Mouse (Mus musculus) neural tube, embryonic 14.5 days (tissue): ENCODE measurements around the gene Eml2. TPM values are rescaled to one million over a fixed set of nuclear protein-coding genes. Genes with fewer than 3 reads are reported as not detected.

Source experiments
- ATAC-seq: fragments of 200-750 bp; cut with Nextera tagmentation; 2 replicates; pipeline ENCODE4 v1.8.0; 2017; ENCODE audit warnings: low read depth, mild to moderate bottlenecking, moderate TSS enrichment, moderate library complexity
- H3K27ac ChIP-seq: fragments of 300-500 bp; sonication (generic); 2 replicates; pipeline ENCODE4 v1.5.1; 2014; ENCODE audit warnings: low read depth, mild to moderate bottlenecking, control low read depth, low read length, moderate library complexity, mixed read lengths
- H3K27me3 ChIP-seq: fragments of 300-500 bp; sonication (generic); 2 replicates; pipeline ENCODE4 v1.6.1; 2014; ENCODE audit warnings: low read length; ENCODE audit not compliant: control insufficient read depth, insufficient read depth
- H3K36me3 ChIP-seq: fragments of 300-500 bp; sonication (generic); 2 replicates; pipeline ENCODE4 v1.6.1; 2014; ENCODE audit warnings: low read length, mixed read lengths; ENCODE audit not compliant: control insufficient read depth, insufficient read depth
- H3K4me1 ChIP-seq: fragments of 300-500 bp; sonication (generic); 2 replicates; pipeline ENCODE4 v1.6.1; 2014; ENCODE audit warnings: low read length; ENCODE audit not compliant: control insufficient read depth, insufficient read depth
- H3K4me2 ChIP-seq: fragments of 300-500 bp; sonication (generic); 2 replicates; pipeline ENCODE4 v1.6.1; 2014; ENCODE audit warnings: mild to moderate bottlenecking, low read depth, low read length, control low read depth
- H3K4me3 ChIP-seq: fragments of 300-500 bp; sonication (generic); 2 replicates; pipeline ENCODE4 v1.5.1; 2014; ENCODE audit warnings: low read depth, low read length, control low read depth, mixed read lengths
- H3K9ac ChIP-seq: fragments of 300-500 bp; sonication (generic); replicated peaks from 2 replicates; pipeline ENCODE4 v1.6.1; 2014; ENCODE audit warnings: low read depth, mild to moderate bottlenecking, control low read depth, low read length, mixed read lengths
- H3K9me3 ChIP-seq: fragments of 300-500 bp; sonication (generic); 2 replicates; pipeline ENCODE4 v1.6.1; 2016; ENCODE audit warnings: low read length; ENCODE audit not compliant: control insufficient read depth
- WGBS: fragments of 180-500 bp; shearing (Covaris S2); extraction: QIAGEN DNeasy Blood & Tissue Kit; methylation state at CpG from one replicate; pipeline ENCODE4 v1.1.7; 2014; 5-methylcytosine and 5-hydroxymethylcytosine counted together
- polyA plus RNA-seq: library from polyadenylated mRNA; unstranded; fragments of >200 nt; fragmentation: Nextera tagmentation; extraction: Ambion mirVana; gene quantifications from 2 replicates; pipeline ENCODE4 v1.2.1, GENCODE M21; 2014

Eml2 gene
- polyA plus RNA-seq, 1 experiment from 2014 or later, result 3.5 TPM

DNA sequence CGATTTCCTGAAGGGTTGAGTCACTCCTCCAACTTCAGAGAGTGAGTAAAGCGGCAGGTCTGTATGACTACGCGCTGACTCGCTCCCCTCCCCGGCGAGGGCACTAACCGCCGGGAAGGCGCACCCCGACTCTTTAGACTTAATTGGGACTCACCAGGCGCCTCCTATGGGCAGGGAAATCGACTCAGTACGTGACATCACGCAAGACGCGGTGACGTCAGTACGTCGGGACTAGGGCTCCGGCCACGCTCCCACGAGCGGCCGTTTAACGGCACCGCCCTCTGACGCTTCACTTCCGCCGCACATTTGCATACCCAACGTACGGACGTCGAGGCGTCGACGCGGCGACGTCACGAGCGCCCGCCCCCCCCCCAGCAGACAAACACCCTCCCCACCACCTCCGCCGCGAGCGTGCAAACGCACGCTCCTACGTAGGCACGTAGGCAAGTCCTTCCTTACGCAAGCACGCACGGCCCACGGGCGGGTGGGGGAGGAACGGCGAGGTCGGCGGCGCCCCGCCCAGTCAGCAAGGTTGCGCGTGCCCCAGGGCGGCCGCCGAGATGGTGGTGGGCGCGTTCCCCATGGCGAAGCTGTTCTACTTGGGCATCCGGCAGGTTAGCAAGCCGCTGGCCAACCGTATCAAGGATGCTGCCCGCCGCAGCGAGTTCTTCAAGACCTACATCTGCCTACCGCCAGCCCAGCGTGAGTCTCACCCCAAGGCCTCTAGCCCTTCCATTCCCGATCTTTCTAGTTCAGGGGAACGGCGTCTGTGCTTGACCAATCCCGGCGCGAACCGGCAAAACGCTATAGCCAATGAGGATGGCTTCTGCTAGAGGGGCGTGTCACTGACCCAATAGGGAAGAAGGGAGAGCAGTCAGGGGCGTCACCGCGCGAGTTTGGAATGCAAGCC lies 51.9 kb downstream of the Eml2 start, which contains the start of gene Opa3:
Opa3 (plus strand) TSS at position 452 of the 910 bp plus-strand sequence.
- H3K36me3 ChIP-seq, result no peaks in the 10 kb centered on the region

GRCm38 (mm10) chr7:19228793-19229148 lies 52.5 kb downstream of the Eml2 start:
- H3K27ac ChIP-seq, result peak overlapping the region; percentile 100
- peak overlapping the region; percentile 67 for H3K4me2 ChIP-seq
- WGBS, result 0% methylated on average over 14 of the region's 14 CpGs
- H3K9ac ChIP-seq, result peak overlapping the region; percentile 64
- ATAC-seq, result no peak
- no peaks in the 10 kb centered on the region for H3K27me3 ChIP-seq
- H3K9me3 ChIP-seq, result no peaks in the 10 kb centered on the region
- H3K4me1 ChIP-seq, result peaks cover 20% of the 10 kb centered on the region
- H3K4me3 ChIP-seq, result peak overlapping the region; percentile 60
- no peaks in the 10 kb centered on the region for H3K36me3 ChIP-seq

More for the DNA sequence above, 51.9 kb downstream of the Eml2 start, which contains the start of gene Opa3:
- Histone ChIP-seq H3K27me3 (no peaks in the 10 kb centered on the region), H3K4me3 (peak within 1 kb of the TSS; percentile 60), H3K27ac (peak within 1 kb of the TSS; percentile 100), H3K9me3 (no peaks in the 10 kb centered on the region), H3K4me1 (peaks cover 20% of the 10 kb centered on the region), H3K4me2 (peak within 1 kb of the TSS; percentile 87), H3K9ac (peak within 1 kb of the TSS; percentile 83)
- WGBS, result under 1% methylated on average over 81 of the region's 91 CpGs
- peak; percentile 96 for ATAC-seq

DNA sequence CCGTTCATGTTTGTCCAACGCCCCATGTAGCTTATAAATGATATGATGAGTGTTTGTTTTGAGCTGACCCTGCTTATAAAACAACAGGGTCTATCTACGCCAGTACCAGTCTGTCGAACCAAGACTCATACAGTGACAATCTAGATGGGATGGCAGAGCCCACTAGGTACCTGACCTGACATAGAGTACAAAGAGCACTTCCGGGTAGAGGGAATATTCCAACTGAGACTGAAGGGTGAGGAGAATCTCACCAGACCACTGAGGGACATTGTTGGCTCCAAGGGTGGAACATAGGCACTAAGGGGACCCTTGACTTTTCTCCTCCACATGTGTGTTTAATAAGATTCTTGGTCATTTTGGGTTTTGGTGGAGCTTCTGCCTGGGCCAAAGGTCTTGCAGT lies 53.2 kb downstream of the Eml2 start:
- H3K4me2 ChIP-seq, result peak overlapping the region; percentile 67
- peaks cover 20% of the 10 kb centered on the region for H3K4me1 ChIP-seq
- peak overlapping the region; percentile 64 for H3K9ac ChIP-seq
- H3K36me3 ChIP-seq, result no peaks in the 10 kb centered on the region
- H3K4me3 ChIP-seq, result peak overlapping the region; percentile 60
- H3K27ac ChIP-seq, result peak overlapping the region; percentile 100
- no peaks in the 10 kb centered on the region for H3K9me3 ChIP-seq
- WGBS, result 47% methylated on average over 5 of the region's 5 CpGs
- no peaks in the 10 kb centered on the region for H3K27me3 ChIP-seq
- no peak for ATAC-seq

GRCm38 (mm10) chr7:19230041-19230580 lies 53.9 kb downstream of the Eml2 start:
- Histone ChIP-seq H3K9ac (no peak overlapping the region), H3K9me3 (no peaks in the 10 kb centered on the region), H3K4me1 (peaks cover 20% of the 10 kb centered on the region), H3K4me2 (0 out of 2 replicates have a peak overlapping the region, but pooled peaks have one; percentile 67), H3K4me3 (no peak overlapping the region), H3K27me3 (no peaks in the 10 kb centered on the region), H3K27ac (no peak overlapping the region), H3K36me3 (no peaks in the 10 kb centered on the region)
- no peak for ATAC-seq
- 94% methylated on average over 2 of the region's 2 CpGs for WGBS

- 98% methylated on average over 5 of the region's 5 CpGs for WGBS
- H3K27ac ChIP-seq, result no peak overlapping the region
These were observed 54.7 kb downstream of the Eml2 start for GRCm38 (mm10) chr7:19230899-19231298.

GRCm38 (mm10) chr7:19231849-19232248 lies 55.6 kb downstream of the Eml2 start:
- no peak for ATAC-seq
- Histone ChIP-seq H3K27me3 (no peaks in the 10 kb centered on the region), H3K4me3 (no peak overlapping the region), H3K9me3 (no peaks in the 10 kb centered on the region), H3K9ac (no peak overlapping the region), H3K36me3 (no peaks in the 10 kb centered on the region), H3K4me1 (peaks cover 17% of the 10 kb centered on the region), H3K27ac (no peak overlapping the region), H3K4me2 (no peak overlapping the region)
- WGBS, result 97% methylated on average over 3 of the region's 3 CpGs

More at GRCm38 (mm10) chr7:19230899-19231298, 54.7 kb downstream of the Eml2 start:
- no peak for ATAC-seq
- Histone ChIP-seq H3K4me3 (no peak overlapping the region), H3K4me2 (no peak overlapping the region), H3K9ac (no peak overlapping the region), H3K9me3 (no peaks in the 10 kb centered on the region), H3K27me3 (no peaks in the 10 kb centered on the region), H3K4me1 (peaks cover 20% of the 10 kb centered on the region), H3K36me3 (no peaks in the 10 kb centered on the region)

GRCm38 (mm10) chr7:19234652-19235051 lies 58.4 kb downstream of the Eml2 start:
- Histone ChIP-seq H3K4me3 (no peak overlapping the region), H3K4me1 (peaks cover 8% of the 10 kb centered on the region), H3K9me3 (no peaks in the 10 kb centered on the region), H3K4me2 (no peak overlapping the region), H3K27me3 (no peaks in the 10 kb centered on the region), H3K27ac (no peak overlapping the region), H3K9ac (no peak overlapping the region), H3K36me3 (no peaks in the 10 kb centered on the region)
- ATAC-seq, result no peak
- 85% methylated on average over 5 of the region's 5 CpGs for WGBS

- 95% methylated on average over 2 of the region's 2 CpGs for WGBS
- H3K4me3 ChIP-seq, result no peak overlapping the region
- no peak for ATAC-seq
- no peak overlapping the region for H3K9ac ChIP-seq
- H3K9me3 ChIP-seq, result no peaks in the 10 kb centered on the region
- H3K4me2 ChIP-seq, result no peak overlapping the region
- H3K27me3 ChIP-seq, result no peaks in the 10 kb centered on the region
- no peaks in the 10 kb centered on the region for H3K36me3 ChIP-seq
- 0 out of 2 replicates have a peak, but pooled peaks cover 3% of the 10 kb centered on the region for H3K4me1 ChIP-seq
- H3K27ac ChIP-seq, result no peak overlapping the region
These were observed 59.0 kb downstream of the Eml2 start for GRCm38 (mm10) chr7:19235092-19235671.

- Histone ChIP-seq H3K4me3 (no peak overlapping the region), H3K27me3 (no peaks in the 10 kb centered on the region), H3K27ac (no peak overlapping the region), H3K9ac (no peak overlapping the region), H3K4me1 (no peaks in the 10 kb centered on the region), H3K9me3 (no peaks in the 10 kb centered on the region), H3K4me2 (no peak overlapping the region), H3K36me3 (no peaks in the 10 kb centered on the region)
- ATAC-seq, result no peak
- WGBS, result 81% methylated on average over 2 of the region's 2 CpGs
These were observed 60.2 kb downstream of the Eml2 start for GRCm38 (mm10) chr7:19236411-19236810.
